Mouse (Mus musculus): ENCODE data around the gene Lepr. TPM values are rescaled to one million over a fixed set of nuclear protein-coding genes. Genes with fewer than 3 reads are reported as not detected.

Gene Lepr
- total and polyA plus RNA-seq, 2 experiments from 2014 or later = 2.9 to 3.5 TPM

- no peak overlapping the region for H3K9ac ChIP-seq (replicated peaks; ENCODE audit: low read depth, low read length)
- peaks cover 20% of the 10 kb centered on the region for H3K9me3 ChIP-seq (replicated peaks; ENCODE audit: control insufficient read depth, low read length)
- H3K4me2 ChIP-seq (ENCODE audit: low read depth, low read length) = no peak overlapping the region
- DNase-seq (ENCODE audit: low spot score) = no peak
- H3K27ac ChIP-seq (ENCODE audit: low read depth) = no peak overlapping the region
- no peak overlapping the region for H3K4me3 ChIP-seq (ENCODE audit: low read depth, low read length)
- 40% methylated on average over 2 of the region's 2 CpGs for WGBS
- H3K4me1 ChIP-seq (ENCODE audit: control insufficient read depth, insufficient read depth) = no peaks in the 10 kb centered on the region
- TF ChIP-seq CTCF (IDR thresholded peaks at IDR 0.05; ENCODE audit: low read depth) (no peak), EP300 (IDR thresholded peaks at IDR 0.05; ENCODE audit: low read depth) (no peak)
- no peak for ATAC-seq (ENCODE audit: insufficient read depth, low read depth)
- no peaks in the 10 kb centered on the region for H3K27me3 ChIP-seq (ENCODE audit: control insufficient read depth, insufficient read depth, low read length)
- H3K36me3 ChIP-seq (replicated peaks; ENCODE audit: control insufficient read depth, insufficient read depth, low read length) = no peaks in the 10 kb centered on the region
Observed at GRCm38 (mm10) chr4:101850908-101851307, 133.7 kb downstream of the Lepr start.

GRCm38 (mm10) chr4:101860873-101861272 lies 143.7 kb downstream of the Lepr start:
- 48% methylated on average over 6 of the region's 6 CpGs for WGBS
- Histone ChIP-seq H3K9me3 (replicated peaks; ENCODE audit: control insufficient read depth, low read length) (no peaks in the 10 kb centered on the region), H3K27me3 (ENCODE audit: control insufficient read depth, insufficient read depth, low read length) (no peaks in the 10 kb centered on the region), H3K4me3 (ENCODE audit: low read depth, low read length) (no peak overlapping the region), H3K4me2 (ENCODE audit: low read depth, low read length) (no peak overlapping the region), H3K36me3 (replicated peaks; ENCODE audit: control insufficient read depth, insufficient read depth, low read length) (no peaks in the 10 kb centered on the region), H3K9ac (replicated peaks; ENCODE audit: low read depth, low read length) (no peak overlapping the region), H3K27ac (ENCODE audit: low read depth) (no peak overlapping the region), H3K4me1 (ENCODE audit: control insufficient read depth, insufficient read depth) (no peaks in the 10 kb centered on the region)
- peak; percentile 47 for TF ChIP-seq CTCF (IDR thresholded peaks at IDR 0.05; ENCODE audit: low read depth)
- TF ChIP-seq EP300 (IDR thresholded peaks at IDR 0.05; ENCODE audit: low read depth) = no peak
- no peak for DNase-seq (ENCODE audit: low spot score)
- no peak for ATAC-seq (ENCODE audit: insufficient read depth, low read depth)

- H3K27me3 ChIP-seq (ENCODE audit: control insufficient read depth, insufficient read depth, low read length) = no peaks in the 10 kb centered on the region
- TF ChIP-seq EP300 (IDR thresholded peaks at IDR 0.05; ENCODE audit: low read depth) = no peak
- TF ChIP-seq CTCF (IDR thresholded peaks at IDR 0.05; ENCODE audit: low read depth) = no peak
- ATAC-seq (ENCODE audit: insufficient read depth, low read depth) (no peak), DNase-seq (ENCODE audit: low spot score) (no peak)
- no peak overlapping the region for H3K4me3 ChIP-seq (ENCODE audit: low read depth, low read length)
- no peak overlapping the region for H3K9ac ChIP-seq (replicated peaks; ENCODE audit: low read depth, low read length)
- H3K4me2 ChIP-seq (ENCODE audit: low read depth, low read length) = no peak overlapping the region
- no peaks in the 10 kb centered on the region for H3K36me3 ChIP-seq (replicated peaks; ENCODE audit: control insufficient read depth, insufficient read depth, low read length)
- no peaks in the 10 kb centered on the region for H3K4me1 ChIP-seq (ENCODE audit: control insufficient read depth, insufficient read depth)
- H3K9me3 ChIP-seq (replicated peaks; ENCODE audit: control insufficient read depth, low read length) = no peaks in the 10 kb centered on the region
- no peak overlapping the region for H3K27ac ChIP-seq (ENCODE audit: low read depth)
- WGBS = 79% methylated on average over 6 of the region's 6 CpGs
Observed at GRCm38 (mm10) chr4:101862289-101862688, 145.1 kb downstream of the Lepr start.

Other genes with a start within 250 kb of the Lepr start
- 1.2 and 11.6 TPM in 2 replicates for gene Dnajc6, start 220.8 kb upstream of the Lepr start, total RNA-seq (2014; rRNA removed; ENCODE audit: low replicate concordance)
- gene Dnajc6, start 220.8 kb upstream of the Lepr start, polyA plus RNA-seq (2015; fragmentation: Nextera tagmentation; extraction: Ambion mirVana) = 0.07 and 0.08 TPM in 2 replicates
- gene Leprot, start 69.7 kb upstream of the Lepr start, total RNA-seq (2014; rRNA removed; ENCODE audit: low replicate concordance) = 68.0 and 69.6 TPM in 2 replicates
- gene Leprot, start 69.7 kb upstream of the Lepr start, polyA plus RNA-seq (2015; fragmentation: Nextera tagmentation; extraction: Ambion mirVana) = 67.3 and 70.3 TPM in 2 replicates
- gene B020004J07Rik, start 126.6 kb downstream of the Lepr start, total RNA-seq (2014; rRNA removed; ENCODE audit: low replicate concordance) = not detected in 2 replicates
- not detected in 2 replicates for gene B020004J07Rik, start 126.6 kb downstream of the Lepr start, polyA plus RNA-seq (2015; fragmentation: Nextera tagmentation; extraction: Ambion mirVana)
- not detected in 2 replicates for gene C130073F10Rik, start 176.4 kb downstream of the Lepr start, total RNA-seq (2014; rRNA removed; ENCODE audit: low replicate concordance)
- not detected in 2 replicates for gene C130073F10Rik, start 176.4 kb downstream of the Lepr start, polyA plus RNA-seq (2015; fragmentation: Nextera tagmentation; extraction: Ambion mirVana)
- gene Gm12800, start 191.7 kb downstream of the Lepr start, total RNA-seq (2014; rRNA removed; ENCODE audit: low replicate concordance) = not detected in 2 replicates
- not detected in 2 replicates for gene Gm12800, start 191.7 kb downstream of the Lepr start, polyA plus RNA-seq (2015; fragmentation: Nextera tagmentation; extraction: Ambion mirVana)
- not detected in 2 replicates for gene Gm12794, start 223.0 kb downstream of the Lepr start, total RNA-seq (2014; rRNA removed; ENCODE audit: low replicate concordance)
- not detected in 2 replicates for gene Gm12794, start 223.0 kb downstream of the Lepr start, polyA plus RNA-seq (2015; fragmentation: Nextera tagmentation; extraction: Ambion mirVana)

All from heart, postnatal 0 days (tissue).